Mouse (Mus musculus) megakaryocyte, embryonic 14.5 days (primary cell): ENCODE measurements around the gene Hoxd12. TPM values are rescaled to one million over a fixed set of nuclear protein-coding genes. Genes with fewer than 3 reads are reported as not detected.

Source experiments
- H3K27me3 ChIP-seq: replicated peaks from 2 replicates; pipeline ENCODE3; 2012; ENCODE audit warnings: inconsistent platforms
- H3K36me3 ChIP-seq: replicated peaks from 2 replicates; pipeline ENCODE3; 2012; ENCODE audit warnings: low read length, inconsistent platforms, mixed read lengths
- H3K4me1 ChIP-seq: 2 replicates; pipeline ENCODE4 v1.6.1; 2012; ENCODE audit warnings: inconsistent platforms
- H3K4me3 ChIP-seq: replicated peaks from 2 replicates; pipeline ENCODE3; 2012; ENCODE audit warnings: moderate library complexity, mild to moderate bottlenecking, inconsistent platforms
- H3K9me3 ChIP-seq: 2 replicates; pipeline ENCODE4 v1.6.1; 2012; ENCODE audit warnings: inconsistent platforms
- FLI1 ChIP-seq: IDR thresholded peaks from 2 replicates; pipeline ENCODE4 v1.6.1; 2012; ENCODE audit warnings: low read length, inconsistent platforms, mixed read lengths
- GATA1 ChIP-seq: IDR thresholded peaks from 3 replicates; pipeline ENCODE4 v1.6.1; 2012; ENCODE audit warnings: mixed read lengths, low read length, inconsistent platforms, borderline replicate concordance
- polyA plus RNA-seq: library from polyadenylated mRNA; stranded (reverse); fragments of >175 nt; gene quantifications from 2 replicates; pipeline ENCODE4 v1.2.3, GENCODE M21; 2012; ENCODE audit warnings: low replicate concordance; ENCODE audit not compliant: insufficient read depth

Gene Hoxd12
- polyA plus RNA-seq, 1 experiment, result not detected

- no peak for TF ChIP-seq GATA1
- Histone ChIP-seq H3K4me1 (peaks cover 25% of the 10 kb centered on the region), H3K9me3 (no peaks in the 10 kb centered on the region), H3K27me3 (peaks cover 95% of the 10 kb centered on the region), H3K4me3 (peak overlapping the region; percentile 65), H3K36me3 (no peaks in the 10 kb centered on the region)
These were observed 27.4 kb downstream of the Hoxd12 start for GRCm38 (mm10) chr2:74701949-74702819.

- Histone ChIP-seq H3K27me3 (peaks cover 95% of the 10 kb centered on the region), H3K36me3 (no peaks in the 10 kb centered on the region), H3K4me3 (no peak overlapping the region), H3K4me1 (peaks cover 22% of the 10 kb centered on the region), H3K9me3 (no peaks in the 10 kb centered on the region)
- TF ChIP-seq GATA1 (no peak), FLI1 (no peak)
These were observed 28.0 kb downstream of the Hoxd12 start for GRCm38 (mm10) chr2:74702820-74703219.

DNA sequence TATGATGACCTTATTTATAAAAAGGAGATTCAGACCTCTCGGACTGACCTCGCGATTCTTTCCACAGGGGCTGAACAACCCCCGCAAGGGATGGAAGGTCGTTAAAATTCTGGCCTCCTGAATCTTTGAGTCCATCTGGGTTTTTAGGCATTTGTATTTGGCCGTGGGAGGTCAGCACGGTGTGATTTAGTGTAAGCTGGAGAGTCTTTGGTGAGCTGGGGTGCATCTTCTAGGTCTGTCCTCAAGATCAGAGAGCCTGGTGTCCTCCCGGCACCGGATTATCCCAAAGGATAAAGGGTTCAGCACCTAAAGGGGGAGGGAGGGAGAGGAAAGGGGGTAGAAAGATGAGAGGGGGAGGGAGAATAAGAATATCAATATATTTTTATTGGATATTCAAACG is 28.5 kb downstream of the Hoxd12 start:
- no peaks in the 10 kb centered on the region for H3K9me3 ChIP-seq
- TF ChIP-seq GATA1 (no peak), FLI1 (no peak)
- H3K27me3 ChIP-seq, result peaks cover 95% of the 10 kb centered on the region
- H3K36me3 ChIP-seq, result no peaks in the 10 kb centered on the region
- H3K4me1 ChIP-seq, result peaks cover 17% of the 10 kb centered on the region
- no peak overlapping the region for H3K4me3 ChIP-seq

DNA sequence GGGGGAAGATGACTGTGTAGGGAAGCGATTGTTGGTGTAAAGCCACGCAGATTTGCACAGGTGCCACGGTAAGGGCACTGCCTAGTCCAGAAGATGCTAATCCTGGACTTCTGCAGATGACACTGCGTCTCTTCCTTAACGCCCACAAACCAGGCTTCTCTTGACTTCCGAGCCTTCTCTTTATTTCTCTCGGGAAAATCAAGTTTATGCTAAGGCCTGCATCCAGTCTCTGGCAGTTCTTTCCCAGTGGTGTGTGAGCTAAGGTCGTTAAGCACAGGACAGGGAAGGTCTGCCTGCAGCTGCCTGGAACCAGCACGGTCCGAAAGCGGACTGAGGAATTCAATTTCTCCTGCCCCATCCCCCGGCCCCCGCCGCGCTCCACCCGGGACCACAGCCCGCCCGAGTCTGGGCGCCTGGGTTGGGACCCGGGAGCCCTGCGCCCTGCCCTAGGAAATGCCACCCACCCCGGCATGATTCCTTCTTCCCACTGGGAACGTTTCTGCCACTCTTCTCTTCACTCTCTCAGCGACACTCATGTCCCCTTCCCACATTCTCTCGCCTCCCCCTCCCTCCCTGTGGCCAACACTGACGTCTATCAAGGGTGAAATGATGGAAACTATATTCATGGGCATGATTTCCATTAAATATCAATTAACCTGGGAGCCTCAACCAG is 29.0 kb downstream of the Hoxd12 start:
- TF ChIP-seq GATA1 (no peak), FLI1 (no peak)
- H3K27me3 ChIP-seq, result peaks cover 95% of the 10 kb centered on the region

GRCm38 (mm10) chr2:74704393-74704998 is 29.7 kb downstream of the Hoxd12 start, which contains the start of gene Hoxd8:
Gene Hoxd8, plus strand, starts transcription at chr2:74704615.
- H3K27me3 ChIP-seq, result peaks cover 95% of the 10 kb centered on the region
- H3K36me3 ChIP-seq, result no peaks in the 10 kb centered on the region
- H3K4me3 ChIP-seq, result peak within 1 kb of the TSS; percentile 88
- no peaks in the 10 kb centered on the region for H3K9me3 ChIP-seq
- peaks cover 15% of the 10 kb centered on the region for H3K4me1 ChIP-seq
- TF ChIP-seq GATA1 (no peak), FLI1 (no peak)

More for the DNA sequence above, 29.0 kb downstream of the Hoxd12 start:
- Histone ChIP-seq H3K36me3 (no peaks in the 10 kb centered on the region), H3K4me1 (peaks cover 15% of the 10 kb centered on the region), H3K4me3 (no peak overlapping the region), H3K9me3 (no peaks in the 10 kb centered on the region)

DNA sequence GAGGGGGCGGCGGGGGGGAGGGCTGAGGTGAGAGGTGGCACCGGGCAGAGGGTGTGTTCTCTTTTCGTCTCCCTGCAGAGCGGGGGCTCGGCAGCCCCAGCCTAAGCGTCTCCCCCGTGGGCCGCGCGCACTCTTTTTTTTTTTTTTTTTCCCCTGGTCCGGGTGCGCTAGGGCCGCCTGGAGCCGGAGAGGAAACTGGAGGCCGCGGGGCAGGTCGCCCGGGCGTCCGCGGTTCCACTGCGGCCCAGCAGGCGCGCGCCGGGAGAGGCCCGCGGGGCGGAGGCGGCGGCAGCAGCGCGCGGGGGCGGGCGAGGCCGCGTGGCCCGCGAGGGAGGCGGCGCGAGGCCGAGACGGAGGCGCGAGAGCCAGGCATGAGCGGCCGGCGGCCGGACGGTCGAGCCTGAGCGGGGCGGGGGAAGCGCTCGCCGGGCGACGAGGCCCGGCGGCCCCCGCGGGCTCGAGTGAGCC is 30.2 kb downstream of the Hoxd12 start:
- Histone ChIP-seq H3K27me3 (peaks cover 95% of the 10 kb centered on the region), H3K9me3 (no peaks in the 10 kb centered on the region), H3K4me1 (peaks cover 15% of the 10 kb centered on the region), H3K36me3 (no peaks in the 10 kb centered on the region), H3K4me3 (peak overlapping the region; percentile 88)
- no peak for TF ChIP-seq GATA1
- no peak for TF ChIP-seq FLI1

DNA sequence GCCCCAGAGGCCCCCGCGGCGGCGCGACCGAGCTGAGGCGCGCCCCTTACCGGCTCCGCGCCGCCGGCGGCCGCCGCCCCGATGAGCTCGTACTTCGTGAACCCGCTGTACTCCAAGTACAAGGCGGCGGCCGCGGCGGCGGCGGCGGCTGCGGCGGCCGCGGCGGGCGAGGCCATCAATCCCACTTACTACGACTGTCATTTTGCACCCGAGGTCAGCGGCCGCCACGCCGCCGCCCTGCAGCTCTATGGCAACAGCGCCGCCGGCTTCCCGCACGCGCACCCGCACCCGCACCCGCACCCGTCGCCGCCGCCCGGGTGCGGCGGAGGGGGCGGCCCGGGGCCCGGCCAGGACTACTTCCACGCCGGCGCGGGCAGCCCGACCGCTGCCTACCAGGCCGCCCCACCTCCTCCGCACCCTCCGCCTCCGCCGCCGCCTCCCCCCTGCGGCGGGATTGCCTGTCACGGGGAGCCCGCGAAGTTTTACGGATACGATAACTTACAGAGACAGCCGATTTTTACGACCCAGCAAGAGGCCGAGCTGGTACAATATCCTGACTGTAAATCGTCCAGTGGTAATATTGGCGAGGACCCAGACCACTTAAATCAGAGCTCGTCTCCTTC is 30.8 kb downstream of the Hoxd12 start:
- TF ChIP-seq FLI1 (no peak), GATA1 (no peak)
- peaks cover 95% of the 10 kb centered on the region for H3K27me3 ChIP-seq
- peak overlapping the region; percentile 88 for H3K4me3 ChIP-seq

GRCm38 (mm10) chr2:74706393-74706960 is 31.7 kb downstream of the Hoxd12 start:
- no peaks in the 10 kb centered on the region for H3K9me3 ChIP-seq
- H3K27me3 ChIP-seq, result peaks cover 93% of the 10 kb centered on the region
- no peak for TF ChIP-seq GATA1
- TF ChIP-seq FLI1, result no peak
- H3K4me1 ChIP-seq, result peaks cover 18% of the 10 kb centered on the region
- H3K4me3 ChIP-seq, result no peak overlapping the region
- no peaks in the 10 kb centered on the region for H3K36me3 ChIP-seq

More for the DNA sequence above, 30.8 kb downstream of the Hoxd12 start:
- H3K9me3 ChIP-seq, result no peaks in the 10 kb centered on the region
- H3K4me1 ChIP-seq, result peaks cover 15% of the 10 kb centered on the region
- H3K36me3 ChIP-seq, result no peaks in the 10 kb centered on the region

DNA sequence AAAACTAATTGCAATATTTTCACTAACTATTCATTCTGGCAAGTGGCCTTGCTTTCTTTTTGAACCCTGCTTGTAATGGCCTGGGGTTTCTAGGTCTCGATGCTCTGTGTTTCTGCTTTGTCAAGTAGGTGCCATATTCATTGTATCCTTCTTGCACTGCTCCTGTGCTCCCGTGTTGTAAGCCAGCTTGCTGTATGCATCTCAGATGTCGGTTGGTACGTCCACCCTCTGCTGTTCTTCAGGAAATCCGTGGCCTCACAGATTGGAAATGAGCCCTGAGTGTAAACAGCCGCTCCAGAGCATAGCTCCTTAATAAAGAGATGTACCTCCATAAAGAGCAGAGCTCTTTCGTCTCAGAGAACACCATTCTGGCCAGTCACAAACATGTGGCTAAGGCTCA is 32.8 kb downstream of the Hoxd12 start:
- Histone ChIP-seq H3K27me3 (peaks cover 96% of the 10 kb centered on the region), H3K9me3 (no peaks in the 10 kb centered on the region), H3K4me1 (peaks cover 27% of the 10 kb centered on the region)

More for the DNA sequence above, 32.8 kb downstream of the Hoxd12 start:
- Histone ChIP-seq H3K4me3 (no peak overlapping the region), H3K36me3 (no peaks in the 10 kb centered on the region)
- no peak for TF ChIP-seq GATA1
- TF ChIP-seq FLI1, result no peak
